Mouse (Mus musculus): ENCODE measurements around the gene Zmym5. TPM values are rescaled to one million over a fixed set of nuclear protein-coding genes. Genes with fewer than 3 reads are reported as not detected.
"Not testable (repeated sequence)": the region's sequence is repeated elsewhere in the genome, so short reads cannot be mapped to it uniquely, and the experiment has no call there.

Gene Zmym5
- total RNA-seq (2021) (10 to 100 TPM; 30.1 to 34.9 TPM), polyA plus RNA-seq (2012; rRNA removed) (1.4 and 1.6 TPM in 2 replicates)
- long read RNA-seq, full-length matches to known transcripts = 1 of 5 reads
- long read RNA-seq, partial matches to known transcripts = 1 of 5 reads
- long read RNA-seq, other reads (novel, unspliced or antisense) = 3 of 5 reads

- peak; percentile 97 for DNase-seq
Observed at GRCm38 (mm10) chr14:56811701-56812339, at the start of gene Zmym5. TSS of gene Zmym5 (minus strand) at chr14:56811716.

DNA sequence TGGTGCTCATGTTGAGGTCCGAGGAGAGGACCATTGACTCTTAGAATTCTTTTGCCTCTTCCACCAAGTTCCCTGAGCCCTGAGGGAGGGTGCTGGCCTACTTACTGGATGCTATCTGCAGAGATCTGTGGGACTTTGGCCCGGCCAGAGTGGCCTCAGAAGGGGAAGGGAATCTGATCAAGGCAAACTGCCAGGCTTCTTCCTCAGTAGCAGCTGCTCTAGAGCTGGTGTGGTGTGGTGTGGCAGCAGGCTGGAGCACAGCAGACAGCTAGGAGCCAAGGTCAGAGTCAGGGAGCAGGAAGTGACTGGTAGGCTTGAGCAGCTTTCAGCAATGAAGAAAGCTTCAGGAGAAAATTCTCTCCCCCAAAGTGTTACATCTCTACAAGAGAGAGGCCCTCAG is 38.2 kb upstream of the Zmym5 start:
- peak; percentile 7 for DNase-seq

DNA sequence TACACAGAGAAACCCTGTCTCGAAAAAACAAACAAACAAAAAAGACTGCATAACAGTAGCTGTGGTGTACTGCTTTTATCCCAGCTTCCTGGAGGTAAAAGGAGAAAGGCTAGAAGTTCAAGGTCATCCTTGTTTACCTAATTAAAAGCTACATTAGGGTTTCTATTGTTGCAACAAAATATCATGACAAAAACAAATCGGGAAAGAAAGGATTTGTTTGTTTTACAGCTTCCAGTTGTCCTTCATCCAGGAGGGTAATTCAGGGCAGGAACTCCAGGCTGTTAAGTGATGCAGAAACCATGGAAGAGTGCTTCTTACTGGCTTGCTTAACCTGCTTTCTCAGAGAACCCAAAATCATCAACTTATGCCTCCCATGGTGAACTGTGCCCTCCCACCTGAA is 36.8 kb upstream of the Zmym5 start:
- DNase-seq = no peak

DNA sequence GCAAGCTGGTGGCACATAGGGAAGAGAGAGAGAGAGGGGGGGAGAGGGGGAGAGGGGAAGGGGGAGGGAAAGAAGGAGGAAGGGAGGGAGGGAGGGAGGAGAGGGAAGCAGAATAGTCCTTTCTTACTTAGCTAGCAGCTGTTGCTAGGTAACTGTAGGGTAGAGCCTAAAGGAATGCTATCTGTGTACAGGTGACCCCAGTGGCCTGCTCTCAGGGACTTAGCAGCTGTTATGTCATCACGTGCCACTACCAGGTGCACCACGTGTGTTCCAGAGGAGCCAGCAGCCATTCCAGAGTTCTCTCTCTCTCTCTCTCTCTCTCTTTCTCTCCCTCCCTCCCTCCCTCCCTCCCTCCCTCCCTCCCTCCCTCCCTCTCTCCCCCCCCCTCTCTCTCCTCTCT is 33.0 kb upstream of the Zmym5 start:
- DNase-seq = no peak

DNA sequence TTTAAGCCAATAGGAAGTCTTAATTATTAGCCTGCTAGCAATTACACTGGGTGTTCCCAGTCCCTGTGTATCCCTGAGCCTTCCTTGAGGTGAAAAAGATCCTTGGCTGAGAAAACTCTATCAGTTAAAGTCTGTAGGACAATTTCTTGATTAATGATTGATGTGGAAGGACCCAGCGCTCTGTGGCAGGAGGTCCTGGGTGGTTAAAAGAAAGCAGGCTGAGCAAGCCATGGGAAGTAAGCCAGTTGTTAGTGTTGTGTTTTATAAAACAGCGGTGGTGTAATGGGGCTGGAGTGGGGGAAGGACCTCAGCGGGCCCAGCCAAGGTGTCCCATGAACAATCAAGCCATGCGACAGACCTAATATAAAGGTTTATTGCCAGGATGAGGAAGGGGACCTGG is 32.5 kb upstream of the Zmym5 start:
- no peak for DNase-seq

DNA sequence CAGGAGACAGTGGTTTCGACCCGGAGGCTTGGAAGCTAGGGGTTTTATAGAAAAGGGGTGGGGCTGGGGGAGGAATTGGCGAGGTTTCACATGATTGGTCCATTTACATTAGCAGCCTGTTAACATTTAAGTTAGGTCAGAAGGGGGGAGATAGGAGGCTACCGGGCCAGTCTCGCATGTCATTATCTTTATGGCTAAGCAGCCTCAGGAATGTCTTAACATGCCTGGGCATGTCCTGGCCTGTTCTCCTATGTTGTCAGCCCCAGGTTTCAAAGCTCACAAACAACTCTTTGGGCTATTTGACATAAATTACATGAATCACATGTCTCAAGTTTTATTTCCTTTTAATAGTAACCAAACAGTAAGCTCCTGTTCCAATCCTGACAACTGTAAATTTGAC is 23.1 kb upstream of the Zmym5 start:
- DNase-seq = not testable (repeated sequence)

DNA sequence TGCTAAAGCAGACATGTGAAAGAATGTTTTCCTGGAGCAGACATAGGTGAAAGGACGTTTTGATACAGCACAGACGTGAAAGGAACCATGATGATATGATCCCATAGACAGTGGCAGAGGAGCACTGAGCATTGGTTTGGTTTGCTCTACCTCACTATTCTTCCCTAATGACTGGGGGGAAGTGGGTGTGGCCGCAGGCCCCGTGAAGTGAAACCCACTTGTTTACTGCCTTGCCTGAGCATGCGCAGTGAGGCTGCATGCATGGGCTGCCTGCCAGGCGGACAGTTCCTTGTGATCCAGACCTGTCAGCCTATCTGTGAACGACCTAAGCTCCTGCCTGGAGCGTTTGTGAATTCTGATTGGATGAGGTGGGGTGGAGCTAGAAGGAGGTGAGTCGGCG is 21.7 kb upstream of the Zmym5 start:
- DNase-seq = not testable (repeated sequence)

DNA sequence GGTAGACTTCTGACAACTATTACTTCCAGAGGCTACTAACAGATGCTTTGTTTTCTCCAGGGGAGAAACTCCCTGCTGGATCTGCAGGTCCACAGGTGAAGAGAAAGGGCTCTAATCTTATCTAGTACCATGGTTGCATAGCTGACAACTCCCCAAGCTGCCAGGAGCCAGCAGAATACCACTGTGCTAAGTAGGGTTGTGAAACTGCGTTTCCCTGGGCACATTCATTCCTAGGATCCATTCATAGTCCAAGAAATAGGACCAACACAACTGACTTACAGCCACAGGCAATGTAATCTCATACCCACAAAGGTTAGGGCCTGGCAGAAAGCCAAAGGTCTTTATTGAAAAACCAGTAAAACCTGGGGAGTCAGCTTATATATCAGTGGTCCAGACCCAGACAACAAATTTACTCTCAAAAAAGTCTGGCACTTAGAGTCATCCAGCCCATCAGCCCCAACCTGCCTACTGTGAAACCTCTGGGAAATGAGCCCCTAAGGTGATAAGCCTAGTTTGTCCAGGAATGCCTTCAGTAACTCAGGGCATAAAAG is 21.1 kb upstream of the Zmym5 start:
- no peak for DNase-seq

- no peak for DNase-seq
Observed at GRCm38 (mm10) chr14:56832147-56832546, 20.6 kb upstream of the Zmym5 start.

DNA sequence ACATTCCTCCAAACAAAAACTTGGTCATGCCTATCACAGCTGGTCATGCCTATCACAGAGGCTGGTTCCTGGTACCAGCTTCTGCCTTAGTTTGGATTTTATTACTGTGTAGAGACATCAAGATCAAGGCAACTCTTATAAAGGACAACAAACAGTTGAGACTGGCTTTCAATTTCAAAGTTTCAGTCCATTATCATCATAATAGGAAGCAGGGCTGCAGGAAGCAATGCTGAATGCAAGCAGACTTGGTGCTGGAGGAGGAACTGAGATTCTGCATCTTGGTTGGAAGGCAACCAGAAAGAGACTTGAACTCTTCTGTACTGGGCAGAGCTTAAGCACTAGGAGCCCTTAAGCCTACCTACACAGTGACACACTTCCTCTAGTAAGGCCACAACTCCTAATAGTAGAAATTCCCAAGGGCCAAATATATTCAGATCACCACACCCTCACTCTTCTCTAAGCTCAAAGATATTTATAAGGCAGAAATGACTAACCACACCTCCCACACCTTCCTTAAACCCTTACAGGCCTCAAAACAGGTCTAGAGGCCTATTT is 19.1 kb upstream of the Zmym5 start:
- no peak for DNase-seq

GRCm38 (mm10) chr14:56824562-56824961 is 13.0 kb upstream of the Zmym5 start:
- DNase-seq = no peak

DNA sequence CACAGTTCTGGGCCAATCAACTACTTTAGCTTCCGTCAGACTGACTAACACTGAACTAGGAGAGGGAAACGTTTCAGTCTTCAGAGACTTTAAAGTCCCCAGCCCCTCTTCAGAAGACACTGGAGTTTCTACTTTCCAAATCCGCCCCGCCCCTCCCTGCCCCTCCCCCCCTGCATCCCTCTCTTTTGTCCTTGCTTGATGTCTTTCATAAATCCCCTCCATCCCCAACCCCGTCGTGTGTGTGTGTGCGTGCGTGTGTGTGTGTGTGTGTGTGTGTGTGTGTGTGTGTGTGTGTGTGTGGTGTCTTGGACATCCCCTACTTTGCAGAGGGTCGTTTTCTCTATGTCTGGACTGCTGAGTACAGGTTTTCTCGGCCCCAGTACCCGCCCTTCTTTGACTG is 6.1 kb upstream of the Zmym5 start:
- no peak for DNase-seq

DNA sequence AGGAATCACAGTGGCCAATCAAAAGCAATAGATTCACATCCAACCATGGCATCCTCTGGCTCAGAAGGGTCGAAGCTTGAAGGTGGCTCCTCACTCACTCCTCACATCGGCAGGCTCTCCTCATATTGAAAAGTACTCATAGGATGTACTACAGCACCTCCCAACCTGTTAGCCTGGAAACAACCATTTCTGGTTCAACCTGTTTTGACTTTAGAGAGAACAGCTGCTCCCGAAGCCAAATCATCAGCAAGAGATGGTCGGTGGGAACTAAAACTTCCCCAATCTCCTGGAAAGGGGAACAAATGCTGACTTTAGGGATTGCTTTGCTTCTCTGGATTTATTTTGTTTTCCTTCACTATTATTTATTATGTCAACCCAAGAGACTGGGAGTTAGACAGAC is 5.6 kb upstream of the Zmym5 start:
- no peak for DNase-seq

DNA sequence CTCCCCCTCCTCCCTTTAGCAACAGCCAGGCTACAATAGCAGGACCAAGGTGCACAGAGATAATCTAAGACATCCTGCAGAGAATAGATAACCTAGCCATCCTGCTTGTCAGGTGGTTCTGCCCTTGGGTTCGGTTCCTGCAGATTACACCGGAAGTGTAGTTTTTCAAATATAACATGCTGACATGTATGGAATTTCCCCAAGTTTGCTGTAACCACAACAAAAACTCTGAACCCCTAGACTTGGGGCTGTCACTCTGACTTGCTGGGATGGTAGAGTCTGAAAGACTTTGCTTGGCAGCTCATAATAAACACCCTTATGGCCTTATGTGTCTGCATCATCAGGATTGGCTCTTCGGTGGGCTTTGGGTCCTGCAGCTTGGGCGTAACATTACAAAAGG is 5.0 kb upstream of the Zmym5 start:
- DNase-seq = no peak

GRCm38 (mm10) chr14:56812520-56813036 is 1.1 kb upstream of the Zmym5 start:
- DNase-seq = peak; percentile 86

DNA sequence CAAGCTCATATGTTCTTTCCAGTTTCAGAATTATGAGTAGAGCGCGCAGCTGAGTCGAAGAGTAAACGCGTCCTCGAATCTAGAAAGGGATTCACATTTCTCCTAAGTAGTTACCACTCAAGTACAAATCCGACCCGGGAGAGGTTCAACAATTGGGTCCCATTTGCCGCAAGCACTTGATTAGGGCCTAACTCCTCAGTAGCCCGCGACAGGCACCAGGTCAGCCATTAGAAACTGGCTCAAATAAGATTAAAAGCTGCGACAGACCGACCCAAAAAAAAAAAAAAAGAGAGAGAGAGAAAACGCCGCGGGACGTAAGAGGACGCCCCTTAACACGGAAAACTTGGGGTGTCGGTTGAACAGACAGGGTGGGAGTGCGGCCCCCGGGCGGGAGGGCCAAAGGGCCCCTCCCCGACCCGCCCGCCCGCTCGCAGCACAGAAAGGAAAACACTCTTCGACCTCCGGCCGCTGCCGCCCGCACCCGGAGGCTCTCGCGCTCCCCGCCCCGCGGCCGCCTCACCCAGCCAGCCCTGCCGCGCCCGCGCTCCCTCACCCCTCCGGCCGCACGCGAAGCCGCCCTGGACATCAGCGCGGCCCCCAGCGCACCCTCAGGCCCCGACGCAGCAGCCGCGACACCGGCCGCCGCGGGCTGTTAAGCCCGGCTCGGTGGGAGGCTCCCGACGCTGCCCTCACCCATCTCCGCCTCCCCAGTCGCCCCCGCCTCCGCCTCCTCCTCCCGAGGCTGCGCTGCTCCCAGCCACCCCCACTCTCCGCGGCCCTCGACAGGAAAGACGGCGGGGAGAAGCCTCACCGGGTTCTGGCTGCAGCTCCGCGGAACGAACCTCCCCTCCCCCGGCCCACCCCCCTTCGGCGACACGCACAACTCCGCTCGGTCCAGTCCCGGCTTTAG is 480 bp downstream of the Zmym5 start:
- DNase-seq = peak; percentile 79

- peak; percentile 36 for DNase-seq
Observed at GRCm38 (mm10) chr14:56793243-56793642, 18.3 kb downstream of the Zmym5 start.

GRCm38 (mm10) chr14:56784575-56784974 is 26.9 kb downstream of the Zmym5 start:
- DNase-seq = no peak

GRCm38 (mm10) chr14:56778933-56779300 is 32.6 kb downstream of the Zmym5 start:
- no peak for DNase-seq

DNA sequence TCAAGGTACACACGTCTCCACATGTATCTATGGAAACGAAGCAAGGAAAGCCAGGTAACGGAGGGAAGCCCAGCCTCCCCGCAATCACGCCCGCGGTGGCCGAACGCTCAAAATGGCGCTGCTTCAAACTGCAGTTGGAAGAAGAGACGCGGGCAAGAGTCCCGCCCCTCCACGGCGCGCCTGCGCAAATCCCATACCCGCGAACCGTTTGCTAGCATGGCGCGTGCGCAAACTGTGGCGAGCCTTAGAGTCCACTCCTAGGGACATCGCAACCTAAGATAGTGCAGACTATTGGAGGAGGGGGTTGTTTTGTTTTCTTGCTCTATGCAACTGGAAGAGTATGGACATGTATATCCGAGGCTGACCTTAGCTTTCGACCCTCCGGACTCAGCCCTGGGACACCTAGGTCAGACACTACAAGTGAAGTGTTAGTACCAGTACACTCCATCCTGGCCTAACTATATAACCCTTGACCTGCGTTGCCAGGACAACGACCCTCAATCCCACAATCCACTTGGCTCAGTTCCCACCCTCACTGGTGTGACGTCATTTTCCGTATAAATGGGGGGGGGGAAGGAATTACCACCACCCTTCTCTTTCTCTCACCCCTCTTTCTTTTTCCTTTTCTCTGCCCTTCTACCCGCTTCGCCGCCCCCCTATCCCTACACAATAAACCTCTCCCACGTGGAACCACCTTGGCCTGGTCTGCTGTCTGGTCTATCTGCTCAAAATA is 33.1 kb downstream of the Zmym5 start, which contains the start of gene Pspc1:
Gene Pspc1 (minus strand): TSS at position 117 of the 733 bp plus-strand sequence.
- peak; percentile 98 for DNase-seq

GRCm38 (mm10) chr14:56777360-56778136 is 34.0 kb downstream of the Zmym5 start:
- peak; percentile 89 for DNase-seq
